Mouse (Mus musculus): ENCODE measurements around the gene Il22. TPM values are rescaled to one million over a fixed set of nuclear protein-coding genes. Genes with fewer than 3 reads are reported as not detected.
"Not testable (repeated sequence)": the region's sequence is repeated elsewhere in the genome, so short reads cannot be mapped to it uniquely, and the experiment has no call there.

Gene Il22
- polyA plus RNA-seq, 1 experiment from 2014 or later: not detected

DNA sequence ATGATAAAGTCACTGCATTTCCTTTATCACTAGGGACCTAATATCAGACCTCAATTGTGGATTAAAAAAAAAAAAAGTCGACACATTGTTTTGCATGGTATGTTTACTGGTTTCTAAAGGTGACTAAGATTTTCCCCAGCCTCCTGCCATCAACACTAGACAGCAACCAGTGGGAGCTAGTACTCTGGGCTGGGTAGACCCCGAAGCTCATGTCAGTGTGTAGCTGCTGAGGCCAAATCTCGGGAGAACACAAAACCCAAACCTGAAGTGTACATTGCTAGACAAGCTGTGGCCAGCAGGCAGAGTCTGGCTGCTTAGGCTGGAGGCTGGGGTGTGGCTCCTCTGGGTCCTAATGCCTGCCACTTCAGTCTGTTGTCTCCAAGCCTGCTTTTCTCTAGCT, 9.6 kb upstream of the Il22 start:
- 34% methylated on average over 3 of the region's 3 CpGs for WGBS

DNA sequence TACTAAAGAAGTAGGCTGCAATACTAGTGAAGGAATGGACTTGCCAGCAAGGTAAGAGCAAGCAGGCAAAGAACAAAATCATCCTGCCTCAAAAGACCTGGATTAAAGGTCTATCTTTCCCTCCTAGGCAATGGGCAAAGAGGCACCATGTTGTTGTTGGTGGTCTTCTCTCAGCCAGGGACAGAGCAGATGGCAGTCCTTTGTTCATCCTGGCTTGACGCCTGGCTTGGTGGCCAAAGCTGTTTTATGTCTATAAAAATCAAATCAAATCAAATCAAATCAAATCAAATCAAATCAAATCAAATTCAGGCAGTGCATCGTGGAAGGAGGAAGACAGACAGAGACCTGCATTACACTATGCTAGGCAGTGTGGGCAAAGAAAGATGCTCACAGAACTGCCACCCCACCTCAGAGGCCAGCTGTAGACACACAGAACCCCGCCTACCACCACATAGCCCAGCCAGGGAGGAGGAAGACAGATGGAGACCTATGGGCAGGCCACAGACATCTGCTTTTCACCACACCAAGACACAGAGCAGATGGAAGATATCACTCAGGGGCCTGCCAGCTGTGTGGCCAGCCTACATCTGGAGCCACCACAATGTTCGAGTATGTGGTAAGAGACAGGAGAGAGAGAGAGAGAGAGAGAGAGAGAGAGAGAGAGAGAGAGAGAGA, 11.1 kb downstream of the Il22 start:
- H3K9ac ChIP-seq (ENCODE audit: low read length); ATAC-seq; H3K9me3 ChIP-seq (replicated peaks; ENCODE audit: control insufficient read depth, low read length); DNase-seq (ENCODE audit: low spot score); H3K4me2 ChIP-seq (ENCODE audit: low read length); H3K27me3 ChIP-seq (replicated peaks; ENCODE audit: control insufficient read depth, insufficient read depth, low read length); H3K36me3 ChIP-seq (ENCODE audit: control insufficient read depth, insufficient read depth, low read length); H3K4me1 ChIP-seq (ENCODE audit: control insufficient read depth, insufficient read depth, low read length); H3K27ac ChIP-seq (ENCODE audit: low read depth, low read length); H3K4me3 ChIP-seq (ENCODE audit: low read depth, low read length): not testable (repeated sequence)
- 89% methylated on average over 2 of the region's 4 CpGs for WGBS

More for the DNA sequence above, 9.6 kb upstream of the Il22 start:
- H3K9ac ChIP-seq (ENCODE audit: low read length); H3K9me3 ChIP-seq (replicated peaks; ENCODE audit: control insufficient read depth, low read length); H3K4me2 ChIP-seq (ENCODE audit: low read length); DNase-seq (ENCODE audit: low spot score); H3K4me1 ChIP-seq (ENCODE audit: control insufficient read depth, insufficient read depth, low read length); H3K4me3 ChIP-seq (ENCODE audit: low read depth, low read length); H3K27me3 ChIP-seq (replicated peaks; ENCODE audit: control insufficient read depth, insufficient read depth, low read length); ATAC-seq; H3K27ac ChIP-seq (ENCODE audit: low read depth, low read length); H3K36me3 ChIP-seq (ENCODE audit: control insufficient read depth, insufficient read depth, low read length): not testable (repeated sequence)

- H3K27ac ChIP-seq (ENCODE audit: low read depth, low read length); H3K27me3 ChIP-seq (replicated peaks; ENCODE audit: control insufficient read depth, insufficient read depth, low read length); ATAC-seq; H3K4me3 ChIP-seq (ENCODE audit: low read depth, low read length); DNase-seq (ENCODE audit: low spot score); H3K4me1 ChIP-seq (ENCODE audit: control insufficient read depth, insufficient read depth, low read length); H3K9me3 ChIP-seq (replicated peaks; ENCODE audit: control insufficient read depth, low read length); H3K36me3 ChIP-seq (ENCODE audit: control insufficient read depth, insufficient read depth, low read length); H3K4me2 ChIP-seq (ENCODE audit: low read length); H3K9ac ChIP-seq (ENCODE audit: low read length): not testable (repeated sequence)
- no CpG with 5 or more reads among the region's 2 CpGs for WGBS
Observed at GRCm38 (mm10) chr10:118227629-118228028, 22.9 kb downstream of the Il22 start.

GRCm38 (mm10) chr10:118232607-118233006, 27.9 kb downstream of the Il22 start:
- H3K27me3 ChIP-seq (replicated peaks; ENCODE audit: control insufficient read depth, insufficient read depth, low read length); ATAC-seq; H3K9ac ChIP-seq (ENCODE audit: low read length); H3K27ac ChIP-seq (ENCODE audit: low read depth, low read length); H3K4me1 ChIP-seq (ENCODE audit: control insufficient read depth, insufficient read depth, low read length); H3K36me3 ChIP-seq (ENCODE audit: control insufficient read depth, insufficient read depth, low read length); H3K4me2 ChIP-seq (ENCODE audit: low read length); H3K4me3 ChIP-seq (ENCODE audit: low read depth, low read length); DNase-seq (ENCODE audit: low spot score); H3K9me3 ChIP-seq (replicated peaks; ENCODE audit: control insufficient read depth, low read length): not testable (repeated sequence)
- WGBS: 100% methylated on average over 1 of the region's 5 CpGs

- not testable (repeated sequence) for H3K4me2 ChIP-seq (ENCODE audit: low read length); ATAC-seq; H3K9ac ChIP-seq (ENCODE audit: low read length); H3K27ac ChIP-seq (ENCODE audit: low read depth, low read length); H3K27me3 ChIP-seq (replicated peaks; ENCODE audit: control insufficient read depth, insufficient read depth, low read length); H3K4me1 ChIP-seq (ENCODE audit: control insufficient read depth, insufficient read depth, low read length); H3K36me3 ChIP-seq (ENCODE audit: control insufficient read depth, insufficient read depth, low read length); H3K4me3 ChIP-seq (ENCODE audit: low read depth, low read length); DNase-seq (ENCODE audit: low spot score); H3K9me3 ChIP-seq (replicated peaks; ENCODE audit: control insufficient read depth, low read length)
- no CpG with 5 or more reads among the region's 13 CpGs for WGBS
Observed at GRCm38 (mm10) chr10:118240680-118241079, 35.9 kb downstream of the Il22 start, which contains the start of gene Gm32717. Gene Gm32717, minus strand, starts transcription at chr10:118240780.

DNA sequence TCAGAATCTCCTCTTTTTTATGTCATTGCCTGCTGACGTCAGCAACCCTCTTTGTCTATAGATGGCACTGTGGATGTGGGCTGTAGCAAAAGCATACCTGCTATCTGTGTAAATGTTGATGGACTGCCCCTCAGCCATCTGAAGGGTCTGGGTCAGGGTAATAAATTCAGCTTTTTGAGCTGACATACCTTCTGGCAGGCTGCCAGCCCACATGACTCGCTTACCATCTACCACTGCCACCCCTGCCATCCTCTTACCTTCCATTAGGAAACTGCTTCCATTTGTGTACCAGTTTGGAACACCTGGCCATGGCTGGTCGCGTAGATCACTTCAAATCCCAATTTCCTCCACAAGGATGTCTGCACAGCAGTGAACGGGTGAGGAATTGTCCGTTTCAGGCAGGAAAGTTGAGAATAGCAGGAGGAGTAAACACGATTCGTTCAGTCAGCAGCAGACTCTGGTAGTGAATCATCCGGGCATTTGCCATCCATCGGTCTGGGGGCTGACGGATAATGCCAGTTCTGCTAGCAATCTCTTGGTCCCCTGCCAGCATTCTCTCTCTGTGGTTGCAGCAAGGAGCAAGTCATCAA, 44.4 kb downstream of the Il22 start:
- WGBS: 73% methylated on average over 11 of the region's 11 CpGs
- H3K36me3 ChIP-seq (ENCODE audit: control insufficient read depth, insufficient read depth, low read length); H3K4me1 ChIP-seq (ENCODE audit: control insufficient read depth, insufficient read depth, low read length); H3K4me2 ChIP-seq (ENCODE audit: low read length); H3K9me3 ChIP-seq (replicated peaks; ENCODE audit: control insufficient read depth, low read length); H3K27ac ChIP-seq (ENCODE audit: low read depth, low read length); ATAC-seq; H3K27me3 ChIP-seq (replicated peaks; ENCODE audit: control insufficient read depth, insufficient read depth, low read length); H3K9ac ChIP-seq (ENCODE audit: low read length); H3K4me3 ChIP-seq (ENCODE audit: low read depth, low read length): not testable (repeated sequence)
- peak; percentile 11 for DNase-seq (ENCODE audit: low spot score)

DNA sequence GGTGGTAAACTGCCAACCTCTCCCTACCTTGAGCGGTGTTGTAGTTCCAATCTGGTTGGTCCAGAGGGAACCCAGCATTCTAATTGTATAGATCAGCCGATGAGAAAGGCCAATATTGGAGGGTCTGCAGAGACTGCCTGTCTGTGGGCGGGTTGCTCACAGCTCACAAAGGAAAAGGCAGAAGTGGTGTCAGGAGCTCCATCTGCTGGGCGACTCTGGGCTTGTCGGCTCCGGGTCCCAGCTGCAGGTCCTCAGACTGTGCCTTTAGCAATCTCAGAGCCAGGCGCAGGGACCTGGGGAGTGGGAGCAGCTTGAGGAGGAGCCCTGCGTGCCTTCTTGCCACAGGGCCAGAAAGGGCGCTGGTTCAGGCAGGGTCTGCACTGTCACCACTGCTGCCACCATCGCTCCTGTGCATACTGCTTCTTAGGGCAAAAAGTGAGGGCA, 46.1 kb downstream of the Il22 start:
- WGBS: 35% methylated on average over 10 of the region's 10 CpGs
- ATAC-seq (peak; percentile 83), DNase-seq (ENCODE audit: low spot score) (peak; percentile 81)
- Histone ChIP-seq H3K9ac (ENCODE audit: low read length) (no peak overlapping the region; the same call in 1 of the 2 replicates), H3K27ac (ENCODE audit: low read depth, low read length) (no peak overlapping the region), H3K9me3 (replicated peaks; ENCODE audit: control insufficient read depth, low read length) (no peaks in the 10 kb centered on the region), H3K4me2 (ENCODE audit: low read length) (no peak overlapping the region), H3K27me3 (replicated peaks; ENCODE audit: control insufficient read depth, insufficient read depth, low read length) (no peaks in the 10 kb centered on the region), H3K36me3 (ENCODE audit: control insufficient read depth, insufficient read depth, low read length) (no peaks in the 10 kb centered on the region), H3K4me3 (ENCODE audit: low read depth, low read length) (no peak overlapping the region), H3K4me1 (ENCODE audit: control insufficient read depth, insufficient read depth, low read length) (no peaks in the 10 kb centered on the region)

GRCm38 (mm10) chr10:118258388-118258787, 53.6 kb downstream of the Il22 start, which contains the start of gene Gm32802:
Gene Gm32802, plus strand, starts transcription at chr10:118258688.
- DNase-seq (ENCODE audit: low spot score); H3K27me3 ChIP-seq (replicated peaks; ENCODE audit: control insufficient read depth, insufficient read depth, low read length); H3K36me3 ChIP-seq (ENCODE audit: control insufficient read depth, insufficient read depth, low read length); H3K4me3 ChIP-seq (ENCODE audit: low read depth, low read length); H3K27ac ChIP-seq (ENCODE audit: low read depth, low read length); H3K9ac ChIP-seq (ENCODE audit: low read length); H3K4me1 ChIP-seq (ENCODE audit: control insufficient read depth, insufficient read depth, low read length); ATAC-seq; H3K9me3 ChIP-seq (replicated peaks; ENCODE audit: control insufficient read depth, low read length); H3K4me2 ChIP-seq (ENCODE audit: low read length): not testable (repeated sequence)
- WGBS: no CpG with 5 or more reads among the region's 13 CpGs
